Mouse (Mus musculus) cerebellum, adult 9-10 months (tissue): ENCODE results near the gene Trim80.

Source experiments
- DNase-seq: peaks from one replicate; pipeline ENCODE4 v3.0.0; 2022

Gene Trim80

DNA sequence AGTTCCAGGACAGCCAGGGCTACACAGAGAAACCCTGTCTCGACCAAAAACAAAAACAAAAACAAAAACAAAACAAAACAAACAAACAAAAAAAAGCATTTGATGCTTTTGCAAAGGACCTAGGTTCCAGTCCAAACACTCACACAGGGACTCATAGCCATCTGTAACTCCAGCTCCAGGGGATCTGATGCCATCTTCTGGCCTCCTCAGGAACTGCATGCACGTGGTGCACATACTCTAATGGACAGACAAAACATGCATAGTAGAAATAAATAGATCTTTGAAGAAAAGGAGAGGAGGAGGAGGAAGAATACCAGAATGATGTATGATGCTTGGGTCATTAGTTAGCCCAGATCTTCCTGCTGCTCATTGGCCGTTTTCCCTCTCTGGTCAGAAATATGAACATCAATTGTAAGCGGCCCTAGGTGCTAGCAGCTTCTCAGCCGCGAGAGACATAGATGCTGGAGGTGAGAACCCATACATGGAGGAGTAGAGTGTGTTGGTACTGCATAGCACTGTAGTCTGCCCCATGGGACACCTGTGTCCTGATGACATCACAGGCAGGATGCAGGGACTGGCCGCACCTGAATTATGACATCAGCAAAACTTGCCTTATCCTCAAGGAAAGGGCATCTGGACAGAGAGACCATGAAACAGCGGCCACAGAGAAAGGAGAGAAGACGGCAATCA lies at the start of gene Trim80:
Gene Trim80 (plus strand): TSS at position 640 of the 690 bp plus-strand sequence.
- no peak for DNase-seq

DNA sequence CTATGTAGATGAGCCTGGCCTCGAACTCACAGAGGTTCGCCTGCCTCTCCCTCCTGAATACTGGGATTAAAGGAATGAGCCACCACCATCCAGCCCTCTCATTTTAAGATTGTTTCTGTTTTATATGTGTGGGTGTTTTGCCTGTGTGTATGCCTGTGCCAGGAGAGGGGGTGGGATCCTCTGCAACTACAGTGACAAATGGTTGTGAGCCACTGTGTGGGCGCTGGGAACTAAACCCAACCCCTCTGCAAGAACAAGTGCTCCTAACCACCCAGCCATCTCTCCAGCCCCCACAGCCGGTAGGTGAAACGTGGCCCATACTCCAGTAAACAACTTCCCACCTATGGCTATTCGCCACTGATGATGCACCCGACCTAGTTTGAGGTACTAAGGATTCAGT lies 49.0 kb upstream of the Trim80 start:
- DNase-seq, result no peak

DNA sequence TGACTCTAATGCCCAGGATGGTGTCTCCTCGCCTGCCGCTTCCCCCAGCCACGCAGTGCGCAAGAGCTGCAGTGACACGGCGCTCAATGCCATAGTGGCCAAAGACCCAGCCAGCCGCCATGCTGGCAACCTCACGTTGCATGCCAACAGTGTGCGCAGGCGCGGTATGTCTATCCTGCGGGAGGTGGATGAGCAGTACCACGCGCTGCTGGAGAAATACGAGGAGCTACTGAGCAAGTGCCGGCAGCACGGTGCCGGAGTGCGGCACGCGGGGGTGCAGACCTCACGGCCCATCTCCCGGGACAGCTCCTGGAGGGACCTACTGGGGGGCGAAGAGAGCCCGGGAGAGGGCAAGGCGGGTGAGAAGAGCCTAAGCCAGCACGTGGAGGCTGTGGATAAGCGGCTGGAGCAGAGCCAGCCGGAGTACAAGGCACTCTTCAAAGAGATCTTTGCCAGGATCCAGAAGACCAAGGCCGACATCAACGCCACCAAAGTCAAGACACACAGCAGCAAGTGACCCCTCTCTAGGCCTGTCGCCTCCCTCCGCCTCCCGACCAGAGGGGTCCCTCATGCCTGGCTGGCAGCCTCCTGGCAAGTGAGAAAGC lies 46.5 kb upstream of the Trim80 start:
- DNase-seq, result peak; percentile 83

DNA sequence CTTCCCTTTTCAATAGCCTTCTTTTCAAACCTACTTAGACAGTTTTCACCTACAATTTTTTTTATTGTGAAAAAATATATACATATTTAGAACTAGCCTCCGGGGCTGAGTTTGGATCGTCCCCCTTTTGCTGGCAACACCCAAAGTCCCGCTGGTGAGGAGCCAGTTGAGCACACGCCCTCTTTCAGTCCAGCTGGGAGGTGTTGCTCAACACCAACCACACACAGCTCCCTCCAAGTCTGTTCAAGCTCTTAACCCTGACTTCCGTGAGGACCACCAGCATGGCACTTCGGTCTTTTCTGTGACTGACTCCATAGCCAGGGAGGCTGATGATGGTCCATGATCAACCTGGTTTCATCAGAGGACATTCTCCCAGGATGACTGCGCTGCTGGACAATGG lies 42.3 kb upstream of the Trim80 start:
- no peak for DNase-seq

DNA sequence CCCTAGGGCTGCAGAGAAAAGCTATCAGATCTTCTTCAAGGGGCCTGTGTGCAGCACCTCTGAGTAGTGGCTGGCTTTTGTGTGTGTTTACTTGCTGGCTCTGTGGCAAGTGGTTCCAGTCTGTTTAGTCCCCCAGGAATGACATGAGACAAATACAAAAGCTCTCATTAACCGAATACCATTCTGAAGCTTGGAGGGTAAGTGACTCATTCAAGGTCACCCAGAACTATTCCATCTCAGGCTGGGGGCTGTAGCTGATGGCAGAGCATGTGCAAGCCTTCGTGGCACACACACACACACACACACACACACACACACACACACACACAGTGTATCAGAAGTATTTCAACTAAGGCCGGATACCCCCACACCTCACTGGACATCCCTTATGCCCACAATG lies 40.2 kb upstream of the Trim80 start:
- no peak for DNase-seq

DNA sequence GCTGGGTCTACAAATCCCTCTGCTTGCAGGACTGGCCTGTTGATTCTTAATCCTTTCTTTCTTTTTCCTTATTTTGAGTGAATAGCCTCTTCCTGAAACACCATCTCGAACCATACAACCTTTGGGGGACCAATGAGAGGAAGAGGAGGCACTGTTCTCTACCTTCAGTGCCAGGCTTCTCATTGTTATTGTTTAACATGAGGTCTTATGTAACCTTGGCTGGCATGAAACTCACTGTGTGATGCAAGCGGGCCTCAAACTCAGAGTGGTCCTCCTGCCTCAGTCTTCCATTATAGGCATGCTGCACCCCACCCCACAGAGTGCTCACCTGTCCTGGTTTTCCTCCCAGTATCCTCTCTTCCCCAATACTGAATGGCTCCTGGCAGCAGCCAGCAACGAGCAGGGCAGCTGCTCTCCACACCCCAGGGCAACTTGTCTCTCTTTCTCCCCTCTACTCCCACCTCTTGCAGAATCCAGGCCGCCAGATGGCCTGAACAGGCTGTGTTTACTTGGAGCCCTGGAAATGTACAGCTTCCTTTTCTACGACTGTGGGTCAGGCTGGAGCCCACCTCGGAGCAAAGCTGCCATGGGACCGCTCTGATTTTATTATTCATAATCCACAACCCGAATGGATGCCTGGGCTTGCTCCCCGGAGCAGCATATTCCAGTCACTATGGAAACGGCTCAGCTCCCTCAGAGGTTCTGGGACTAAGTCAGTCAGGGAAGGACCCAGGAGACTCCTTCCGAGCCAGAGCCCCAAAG lies 39.5 kb upstream of the Trim80 start:
- peak; percentile 88 for DNase-seq

DNA sequence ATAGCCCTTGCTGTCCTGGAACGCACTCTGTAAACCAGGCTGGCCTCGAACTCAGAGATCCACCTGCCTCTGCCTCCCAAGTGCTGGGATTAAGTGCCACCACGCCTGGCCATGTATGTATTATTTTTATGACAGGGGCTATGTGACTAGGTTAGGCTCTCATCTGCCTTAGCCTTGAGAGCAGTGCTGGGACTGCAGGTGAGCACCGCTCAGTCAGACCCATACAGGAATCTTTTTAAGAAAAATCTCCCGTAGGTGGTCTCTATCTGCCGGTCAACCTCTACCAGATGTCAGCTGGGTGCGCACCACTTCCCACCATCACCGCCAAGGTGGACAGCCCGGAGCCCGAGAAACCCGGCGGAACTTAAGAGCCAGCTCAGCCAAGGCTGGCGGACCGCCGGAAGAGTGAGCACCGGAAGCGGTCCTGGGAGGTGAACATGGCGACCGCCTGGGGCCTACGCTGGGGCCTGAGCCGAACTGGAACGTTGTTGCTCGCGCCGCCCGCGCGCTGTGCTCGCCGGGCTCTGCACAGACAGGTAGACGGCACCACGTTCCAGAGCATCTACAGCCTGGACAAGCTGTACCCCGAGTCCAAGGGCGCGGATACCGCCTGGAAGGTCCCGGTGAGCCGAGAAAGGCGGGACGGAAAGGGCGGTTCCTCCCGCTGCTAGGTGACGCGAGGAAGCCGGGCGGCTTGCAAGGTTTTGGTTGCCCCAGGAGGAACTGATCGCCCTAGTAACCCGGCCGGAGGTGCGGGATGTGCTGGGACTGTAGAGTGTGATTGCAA lies 36.8 kb upstream of the Trim80 start, which contains the start of gene Mrpl58:
Gene Mrpl58 (plus strand): TSS at position 415 of the 787 bp plus-strand sequence.
- DNase-seq, result peak; percentile 86

DNA sequence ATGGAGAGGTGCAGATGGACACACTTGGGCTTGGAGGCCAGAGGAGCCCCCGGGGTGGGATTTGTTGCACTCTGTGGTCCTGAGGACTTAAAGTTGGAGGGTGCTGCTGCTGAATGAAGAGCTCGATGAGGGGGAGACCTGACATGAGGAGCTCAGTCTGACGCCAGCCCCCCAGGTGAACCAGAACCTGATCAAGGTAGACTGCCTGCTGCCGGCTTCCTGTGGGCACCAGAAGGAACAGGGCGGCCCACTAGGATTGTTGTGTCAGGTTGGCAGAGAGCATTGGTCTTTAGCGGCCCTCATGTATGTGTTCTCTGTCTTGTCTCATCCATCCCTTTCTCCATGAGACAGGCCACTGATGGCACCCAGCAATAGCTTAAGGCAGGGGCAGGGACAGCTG lies 34.6 kb upstream of the Trim80 start:
- DNase-seq, result no peak

DNA sequence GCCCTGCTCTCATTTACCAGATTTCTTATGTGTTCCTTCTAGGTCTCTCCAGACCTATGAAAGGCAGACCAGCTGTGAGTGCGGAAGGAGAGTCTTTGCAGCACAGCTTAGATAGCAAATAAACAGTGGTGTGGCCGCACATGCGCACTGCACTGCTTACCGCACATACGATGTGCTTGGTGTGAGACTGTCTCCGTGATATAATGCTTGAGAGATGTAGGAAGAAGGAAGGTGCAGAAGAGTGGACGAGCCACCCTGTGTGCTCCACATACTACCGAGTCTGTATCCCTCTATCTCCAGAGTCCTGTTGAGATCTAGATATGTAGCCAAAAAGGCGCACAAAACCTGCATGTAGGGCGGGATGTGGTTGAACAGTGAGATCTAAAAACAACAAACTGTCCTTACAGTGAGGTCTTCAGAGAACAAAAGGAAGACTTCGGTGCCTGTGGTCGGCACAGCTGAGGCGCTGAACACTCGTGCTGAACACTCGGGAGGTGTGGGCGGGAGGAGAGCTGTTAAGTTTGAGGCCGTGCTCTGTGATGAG lies 33.4 kb upstream of the Trim80 start:
- no peak for DNase-seq

DNA sequence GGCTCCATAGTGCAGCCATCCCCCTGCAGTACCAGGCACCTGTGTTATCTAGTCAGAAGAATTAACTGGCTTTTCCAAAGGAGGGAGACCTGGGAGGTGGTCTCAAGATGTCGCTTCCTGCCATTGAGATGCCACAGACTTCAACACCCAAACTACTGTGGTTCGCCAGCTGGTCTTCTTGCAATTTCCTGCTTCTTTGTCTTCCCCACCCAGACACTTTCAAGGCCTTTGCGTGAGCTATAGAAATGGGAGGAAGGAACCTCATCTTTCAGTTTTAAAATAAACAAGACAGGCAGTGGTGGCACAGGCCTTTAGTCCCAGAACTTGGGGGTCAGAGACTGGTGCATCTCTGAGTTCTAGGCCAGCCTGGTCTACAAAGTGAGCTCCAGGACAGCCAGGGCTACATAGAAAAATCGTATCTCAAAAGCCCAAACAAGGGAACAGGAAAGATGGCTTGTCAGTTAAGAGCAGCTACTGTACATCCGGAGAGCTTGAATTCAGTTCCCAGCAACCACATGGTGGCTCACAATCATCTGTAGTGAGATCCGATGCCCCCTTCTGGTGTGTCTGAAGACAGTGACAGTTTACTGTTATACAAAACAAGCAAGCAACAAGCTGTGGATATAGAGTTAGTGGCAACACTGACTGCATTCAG lies 32.0 kb upstream of the Trim80 start:
- no peak for DNase-seq

DNA sequence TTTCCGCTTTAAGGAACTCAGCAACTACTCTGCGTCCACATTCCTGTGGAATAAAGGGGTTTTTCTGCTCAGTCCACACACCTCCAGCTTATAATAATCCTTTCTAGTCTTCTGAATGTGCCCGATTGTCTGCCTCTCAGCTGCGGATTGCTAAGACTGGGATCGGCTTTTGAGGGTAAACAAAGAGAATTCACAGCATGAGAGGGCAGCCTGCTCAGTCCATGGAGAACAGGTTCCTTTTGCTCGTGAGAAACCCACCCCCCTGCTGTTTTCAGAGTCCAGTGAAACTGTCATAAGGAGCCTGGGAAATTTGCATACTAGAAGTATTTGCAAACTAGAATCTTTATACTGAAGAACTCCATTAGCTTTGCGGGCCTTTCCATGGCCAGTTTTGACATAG lies 30.8 kb upstream of the Trim80 start:
- no peak for DNase-seq

DNA sequence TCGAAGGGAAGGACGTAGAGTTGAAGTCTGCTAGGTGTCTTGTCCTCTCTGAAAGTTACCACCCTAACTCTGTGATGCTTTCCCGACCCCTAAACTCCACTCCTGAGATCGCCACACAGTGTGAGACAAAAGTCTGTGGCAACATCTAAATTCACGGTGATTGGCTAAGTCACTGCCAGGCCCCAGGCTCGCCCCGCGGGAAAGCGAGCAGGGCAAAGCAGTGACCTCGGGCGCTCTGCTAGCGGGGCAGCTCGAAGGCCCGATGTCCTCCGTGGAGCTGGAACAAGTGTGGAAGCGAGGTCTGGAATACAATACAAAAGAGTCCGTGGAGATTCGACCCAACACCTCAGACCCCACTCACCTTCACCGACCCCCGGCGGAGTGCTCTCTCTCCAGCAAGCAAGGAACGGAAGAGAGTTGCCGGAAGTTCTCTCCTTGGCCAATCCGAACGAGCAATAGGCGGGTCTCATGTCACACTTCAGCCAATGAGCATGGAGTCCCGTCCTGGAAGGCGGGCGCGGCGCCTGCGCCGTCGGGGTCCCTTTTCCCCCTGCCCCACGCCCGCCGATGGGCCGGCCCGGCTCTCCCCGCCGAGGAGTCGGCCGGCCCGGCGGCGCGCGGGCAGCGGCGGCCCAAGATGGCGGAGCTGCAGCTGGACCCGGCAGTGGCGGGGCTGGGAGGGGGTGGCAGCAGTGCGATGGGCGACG lies 20.7 kb upstream of the Trim80 start, which contains the start of the genes Atp5h and Kctd2:
Gene Atp5h (minus strand): TSS at position 432 of the 707 bp plus-strand sequence.
Gene Kctd2 (plus strand): TSS at position 598 of the 707 bp plus-strand sequence.
- DNase-seq, result peak; percentile 95

DNA sequence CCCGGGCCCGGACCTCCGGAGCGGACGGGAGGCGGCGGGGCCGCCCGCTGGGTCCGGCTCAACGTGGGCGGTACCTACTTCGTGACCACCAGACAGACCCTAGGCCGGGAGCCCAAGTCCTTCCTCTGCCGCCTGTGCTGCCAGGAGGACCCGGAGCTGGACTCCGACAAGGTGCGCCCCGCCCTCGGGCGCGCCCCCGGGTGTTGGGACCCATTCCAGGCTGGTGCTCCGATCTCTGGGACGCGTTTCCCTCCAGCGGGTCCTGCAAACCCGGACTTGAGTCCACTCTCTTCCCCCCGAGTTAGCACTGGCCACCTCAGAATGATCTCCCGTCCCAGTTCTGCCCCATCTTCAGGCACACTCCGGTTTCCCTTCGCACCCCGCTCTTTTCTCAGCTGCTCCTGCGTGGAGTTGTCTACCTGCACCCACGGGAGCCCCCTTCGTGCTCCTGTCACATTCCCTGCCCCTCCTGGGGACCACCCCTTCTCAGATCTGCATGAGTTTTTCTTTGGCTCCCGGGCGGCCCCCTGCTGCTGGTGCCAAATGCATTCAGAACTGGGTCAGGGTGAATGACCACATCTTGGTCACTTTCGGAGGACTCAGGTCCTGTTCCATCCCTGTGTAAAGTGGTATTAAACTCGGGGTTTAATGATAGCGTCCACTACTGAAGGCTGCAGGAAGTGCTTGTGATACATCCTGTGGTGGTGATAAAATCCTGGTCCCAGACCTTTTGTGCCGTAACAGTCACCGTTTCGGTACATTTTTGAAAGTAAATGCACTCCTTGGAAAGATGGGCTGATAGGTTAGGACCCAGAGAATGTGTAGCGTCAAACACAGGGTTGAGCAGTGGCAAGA lies 19.8 kb upstream of the Trim80 start:
- DNase-seq, result peak; percentile 80

DNA sequence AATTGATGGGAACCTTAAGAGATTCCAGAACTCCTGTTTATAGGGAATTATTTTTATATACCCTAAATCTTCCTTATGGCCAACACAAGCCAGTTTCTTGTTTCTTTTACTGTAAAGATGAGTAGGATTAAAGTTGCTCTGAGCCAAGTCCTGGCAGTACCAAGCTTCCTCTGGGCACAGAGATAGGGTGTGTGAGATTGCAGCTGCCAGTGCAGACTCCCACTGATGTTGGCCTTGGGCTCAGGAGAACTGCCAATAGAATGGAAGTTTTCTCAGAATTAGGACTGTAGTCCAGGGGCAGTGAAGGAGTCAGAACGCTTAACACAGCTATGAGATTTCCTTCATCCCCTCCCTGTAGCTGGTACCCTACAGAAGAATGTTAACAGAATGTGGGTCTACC lies 19.0 kb upstream of the Trim80 start:
- no peak for DNase-seq

DNA sequence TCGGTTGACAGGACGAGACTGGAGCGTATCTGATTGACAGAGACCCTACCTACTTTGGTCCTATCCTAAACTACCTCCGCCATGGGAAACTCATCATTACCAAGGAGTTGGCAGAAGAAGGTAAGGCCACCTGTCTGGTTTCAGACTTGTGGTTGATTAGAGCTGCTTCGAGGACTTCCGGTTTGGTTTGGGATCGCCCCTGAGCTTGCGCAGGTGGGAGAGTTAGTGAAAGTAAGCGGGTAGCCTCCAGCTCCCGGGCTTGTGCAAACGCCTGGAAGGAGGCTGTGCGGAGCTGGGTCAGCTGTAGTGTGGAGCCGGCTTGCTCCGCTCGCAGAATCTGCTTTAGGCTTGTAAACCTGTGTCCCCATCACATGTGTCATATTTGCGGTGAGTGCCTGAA lies 18.4 kb upstream of the Trim80 start:
- no peak for DNase-seq

DNA sequence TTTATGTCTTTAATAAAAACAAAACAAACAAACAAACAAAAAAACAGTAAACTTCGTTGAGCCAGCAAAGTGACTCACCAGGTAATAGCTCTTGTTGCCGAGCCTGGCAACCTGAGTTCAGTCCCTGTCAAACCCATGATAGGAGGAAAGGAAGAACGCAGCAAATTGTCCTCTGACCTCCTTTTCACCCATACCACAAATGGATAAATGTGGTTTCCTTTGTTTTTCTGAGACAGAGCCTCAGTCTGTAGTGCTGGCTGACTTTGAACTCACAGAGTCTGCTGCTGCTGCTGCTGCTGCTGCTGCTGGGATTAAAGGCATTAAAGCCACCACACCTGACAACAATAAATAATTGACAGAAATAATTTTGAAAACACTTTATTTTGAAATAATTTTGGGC lies 17.3 kb upstream of the Trim80 start:
- no peak for DNase-seq

DNA sequence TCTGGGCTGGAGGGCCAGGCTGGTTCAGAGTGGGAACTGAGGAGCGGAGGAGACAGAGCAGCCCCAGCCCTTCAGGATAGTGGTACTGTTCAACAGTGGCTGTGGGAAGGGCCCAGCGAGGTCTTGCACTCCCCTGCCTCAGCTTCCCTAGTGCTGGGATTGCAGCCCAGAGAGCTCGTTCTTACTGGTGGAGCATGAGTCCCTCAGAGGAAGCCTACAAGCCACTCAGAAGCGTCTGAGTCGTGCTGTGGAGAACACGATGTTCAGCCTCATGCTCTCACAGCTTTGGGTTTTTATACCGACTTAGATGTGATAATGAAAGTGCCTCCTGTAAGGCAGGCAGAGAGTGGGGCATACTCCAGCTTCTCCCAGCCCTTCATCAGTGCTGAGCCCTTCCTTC lies 15.7 kb upstream of the Trim80 start:
- DNase-seq, result no peak

DNA sequence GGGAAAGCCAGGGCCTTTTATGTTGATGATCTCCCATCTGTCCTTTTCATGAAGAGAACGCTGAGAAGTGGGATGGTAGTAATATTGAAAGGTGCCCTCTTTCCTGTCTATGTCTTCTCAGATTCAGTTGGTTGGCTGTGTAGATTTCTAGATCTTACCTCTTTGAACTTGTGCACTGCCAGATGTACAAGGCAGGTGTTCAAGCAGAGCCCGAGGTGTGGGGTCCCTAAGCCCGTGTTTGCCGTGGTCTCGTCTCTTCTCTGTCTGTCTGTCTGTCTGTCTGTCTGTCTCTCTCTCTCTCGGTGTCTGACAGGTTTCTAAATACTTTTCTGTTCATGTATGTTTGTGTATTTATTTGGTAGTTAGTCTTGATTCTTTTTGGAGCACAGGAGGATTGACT lies 14.7 kb upstream of the Trim80 start:
- peak; percentile 23 for DNase-seq

DNA sequence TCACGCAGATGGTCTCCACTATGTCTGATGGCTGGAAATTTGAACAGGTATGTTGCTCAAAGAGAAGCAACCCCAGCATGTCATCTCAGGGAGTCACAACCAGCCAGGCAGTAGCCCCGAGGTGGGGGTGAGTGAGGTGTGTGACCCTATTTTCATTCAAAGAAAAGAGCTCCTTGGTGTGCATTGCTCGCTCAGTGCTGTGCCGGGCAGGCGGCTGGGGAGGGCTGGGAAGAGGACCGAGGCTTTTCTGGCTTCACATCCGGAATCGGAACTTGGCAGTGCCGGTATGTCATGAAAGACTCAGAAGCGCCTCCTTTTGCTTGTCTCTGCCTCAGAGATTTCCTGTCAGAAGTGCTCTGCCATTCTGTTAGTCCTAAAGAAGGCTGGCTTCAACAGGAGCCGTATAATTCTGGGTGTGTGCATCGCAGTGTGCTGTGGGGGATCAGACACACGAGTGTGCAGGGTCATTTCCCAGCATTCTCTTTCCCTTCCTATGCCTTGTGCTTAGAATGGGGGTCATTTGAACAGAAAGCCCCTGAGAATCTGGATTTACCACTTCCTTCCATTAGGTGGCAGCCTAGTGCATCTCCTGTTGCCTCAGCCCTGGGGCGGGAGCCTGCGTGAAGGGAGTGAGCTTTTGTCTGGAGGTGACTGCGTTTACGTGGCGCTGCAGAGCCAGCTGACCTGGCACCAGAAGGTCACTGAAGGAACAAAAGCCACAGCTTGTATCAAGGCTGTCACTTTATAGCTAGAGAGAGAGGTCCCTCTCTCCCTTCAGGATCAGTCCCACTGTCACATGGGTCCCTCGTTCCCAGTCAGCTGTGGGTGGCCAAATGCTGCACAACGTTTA lies 12.6 kb upstream of the Trim80 start:
- peak; percentile 88 for DNase-seq

DNA sequence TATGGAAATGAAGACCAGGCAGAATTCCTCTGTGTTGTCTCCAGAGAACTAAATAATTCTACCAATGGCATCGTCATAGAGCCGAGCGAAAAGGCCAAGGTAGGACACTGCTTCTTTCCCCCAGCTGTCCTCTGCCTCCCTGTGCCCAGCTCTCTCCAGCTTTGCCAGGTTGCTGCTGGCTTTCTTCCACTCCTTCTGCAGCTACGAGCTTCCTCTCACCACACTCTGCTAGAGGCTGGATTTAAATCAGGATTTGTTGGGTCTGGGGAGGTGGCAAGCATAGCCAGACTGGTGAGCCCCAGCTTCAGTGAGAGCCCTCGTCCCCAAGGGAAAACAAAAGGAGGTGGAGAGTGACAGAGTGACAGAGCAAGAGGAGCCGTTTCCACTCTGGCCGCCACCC lies 11.0 kb upstream of the Trim80 start:
- DNase-seq, result peak; percentile 71
